16 mouse cellular contexts compared by ENCODE assay signal in genomic region chr7:120150257-120150656, GRCm38 (mm10). TPM values are rescaled to one million over a fixed set of nuclear protein-coding genes. Genes with fewer than 3 reads are reported as not detected.
DNase-seq lines count a peak whose midpoint lies in the region; ATAC-seq and TF ChIP-seq lines count a peak whose summit lies in the region.
"Had no signal": no experiment of that assay in that cellular context is flagged by ENCODE, and none has a peak within 500 bp of the region (broad histone marks: within the 10 kb centered on the region; RNA-seq: fewer than 3 reads in every experiment).

No protein-coding gene starts in this region.

- TF ChIP-seq CTCF in layer of hippocampus, adult 2 months (conservative IDR thresholded peaks at IDR 0.05) = no peak
- TF ChIP-seq CTCF in bone marrow macrophage, adult 2 months (IDR thresholded peaks at IDR 0.05; ENCODE audit: low read depth, low read length) = no peak

- no peak overlapping the region for H3K4me3 ChIP-seq in layer of hippocampus, adult 2 months
- H3K4me3 ChIP-seq in bone marrow macrophage, adult 2 months (ENCODE audit: insufficient read depth, low read length) = no peak overlapping the region
- H3K4me3 ChIP-seq: forebrain, embryonic 12.5 days; hindbrain, embryonic 15.5 days had no signal

- peak; percentile 23; the same call in 1 of the 2 replicates for ATAC-seq in megakaryocyte progenitor cell, adult 5-6 weeks (replicated peaks; ENCODE audit: poor library complexity)

- no peak for TF ChIP-seq POLR2A in bone marrow macrophage, adult 2 months (IDR thresholded peaks at IDR 0.05; ENCODE audit: borderline replicate concordance, low read depth, low read length)

- peaks cover 7% of the 10 kb centered on the region for H3K4me1 ChIP-seq in bone marrow macrophage, adult 2 months (ENCODE audit: control insufficient read depth, insufficient read depth, low read length)
- H3K4me1 ChIP-seq: forebrain, embryonic 12.5 days; hindbrain, embryonic 15.5 days had no signal

- DNase-seq in layer of hippocampus, adult 2 months (ENCODE audit: low spot score in 2 of 2) = no peak
- no peak for DNase-seq in layer of hippocampus, adult 11-12 months (ENCODE audit: low spot score)
- peak; percentile 48 for DNase-seq in embryo, embryonic 9.5 days (ENCODE audit: extremely low spot score)
- DNase-seq in thymus, postnatal 0 days (ENCODE audit: low spot score) = no peak
- DNase-seq in cerebellum, postnatal 10 days = no peak
- DNase-seq: cerebellum, postnatal 36 days; left cerebral cortex, postnatal 4 days; right cerebral cortex, postnatal 25 days; thymus, adult 2 months had no signal

- peak overlapping the region; percentile 67 for H3K27ac ChIP-seq in layer of hippocampus, adult 2 months
- H3K27ac ChIP-seq in bone marrow macrophage, adult 2 months (ENCODE audit: insufficient read depth, low read depth, low read length) = peak overlapping the region; percentile 45
- H3K27ac ChIP-seq: forebrain, embryonic 12.5 days; hindbrain, embryonic 15.5 days had no signal

RNA-seq across cellular contexts. Expression of gene Zp2, which starts 5.2 kb away (rescaled TPM):
- total RNA-seq in layer of hippocampus, adult 2 months (2021) = under 1 TPM; 0.20 to 0.37 TPM
- polyA plus RNA-seq in bone marrow macrophage, adult 2 months (2012; ENCODE audit: insufficient read depth, insufficient read length, missing spikeins) = not detected in 2 replicates
- not detected in 2 replicates for total RNA-seq in megakaryocyte progenitor cell, adult 5-6 weeks (2015)
- total RNA-seq in megakaryocyte progenitor cell, adult 5-6 weeks (2017) = not detected in 2 replicates
- polyA plus RNA-seq in thymus, postnatal 0 days (2015; fragmentation: Nextera tagmentation; extraction: Ambion mirVana) = 0.46 and 0.61 TPM in 2 replicates
- polyA plus RNA-seq: forebrain, embryonic 12.5 days; G1E; hindbrain, embryonic 15.5 days; neural tube, embryonic 11.5 days had no signal

RNA-seq across cellular contexts. Expression of gene Anks4b, which starts 23.4 kb away (rescaled TPM):
- total RNA-seq in layer of hippocampus, adult 2 months (2021) = under 1 TPM; 0.31 to 0.32 TPM
- polyA plus RNA-seq in bone marrow macrophage, adult 2 months (2012; ENCODE audit: insufficient read depth, insufficient read length, missing spikeins) = not detected in 2 replicates
- total RNA-seq in megakaryocyte progenitor cell, adult 5-6 weeks (2015) = not detected in 2 replicates
- total RNA-seq in megakaryocyte progenitor cell, adult 5-6 weeks (2017) = not detected in 2 replicates
- 0.04 and 0.09 TPM in 2 replicates for polyA plus RNA-seq in thymus, postnatal 0 days (2015; fragmentation: Nextera tagmentation; extraction: Ambion mirVana)
- polyA plus RNA-seq: G1E; hindbrain, embryonic 15.5 days; neural tube, embryonic 11.5 days had no signal

RNA-seq across cellular contexts. Expression of gene Tmem159, which starts 48.1 kb away (rescaled TPM):
- total RNA-seq in layer of hippocampus, adult 2 months (2021) = 10 to 100 TPM; 11.3 to 11.7 TPM
- polyA plus RNA-seq in bone marrow macrophage, adult 2 months (2012; ENCODE audit: insufficient read depth, insufficient read length, missing spikeins) = 30.6 and 33.7 TPM in 2 replicates
- 8.7 and 12.8 TPM in 2 replicates for total RNA-seq in megakaryocyte progenitor cell, adult 5-6 weeks (2015)
- 6.1 and 6.3 TPM in 2 replicates for total RNA-seq in megakaryocyte progenitor cell, adult 5-6 weeks (2017)
- polyA plus RNA-seq in thymus, postnatal 0 days (2015; fragmentation: Nextera tagmentation; extraction: Ambion mirVana) = 12.2 and 13.2 TPM in 2 replicates
- total RNA-seq: G1E had no signal
- polyA plus RNA-seq: G1E had no signal

RNA-seq across cellular contexts. Expression of gene Crym, which starts 51.7 kb away (rescaled TPM):
- 100 to 1,000 TPM; 235 to 270 TPM for total RNA-seq in layer of hippocampus, adult 2 months (2021)
- not detected in 2 replicates for polyA plus RNA-seq in bone marrow macrophage, adult 2 months (2012; ENCODE audit: insufficient read depth, insufficient read length, missing spikeins)
- not detected in 2 replicates for total RNA-seq in megakaryocyte progenitor cell, adult 5-6 weeks (2015)
- not detected in 2 replicates for total RNA-seq in megakaryocyte progenitor cell, adult 5-6 weeks (2017)
- 1.2 and 1.4 TPM in 2 replicates for polyA plus RNA-seq in thymus, postnatal 0 days (2015; fragmentation: Nextera tagmentation; extraction: Ambion mirVana)
- polyA plus RNA-seq: G1E had no signal

RNA-seq across cellular contexts. Expression of gene Abca14, which starts 53.5 kb away (rescaled TPM):
- total RNA-seq in layer of hippocampus, adult 2 months (2021) = not detected
- not detected in 2 replicates for polyA plus RNA-seq in bone marrow macrophage, adult 2 months (2012; ENCODE audit: insufficient read depth, insufficient read length, missing spikeins)
- not detected in 2 replicates for total RNA-seq in megakaryocyte progenitor cell, adult 5-6 weeks (2015)
- total RNA-seq in megakaryocyte progenitor cell, adult 5-6 weeks (2017) = not detected in 2 replicates
- polyA plus RNA-seq in thymus, postnatal 0 days (2015; fragmentation: Nextera tagmentation; extraction: Ambion mirVana) = not detected in 2 replicates
- total RNA-seq: heart, adult 18-20 months; left cerebral cortex, postnatal 4 days had no signal
- polyA plus RNA-seq: forebrain, embryonic 12.5 days; G1E; hindbrain, embryonic 15.5 days; neural tube, embryonic 11.5 days; thymus, adult 2 months had no signal
